In the genomic region with DNA sequence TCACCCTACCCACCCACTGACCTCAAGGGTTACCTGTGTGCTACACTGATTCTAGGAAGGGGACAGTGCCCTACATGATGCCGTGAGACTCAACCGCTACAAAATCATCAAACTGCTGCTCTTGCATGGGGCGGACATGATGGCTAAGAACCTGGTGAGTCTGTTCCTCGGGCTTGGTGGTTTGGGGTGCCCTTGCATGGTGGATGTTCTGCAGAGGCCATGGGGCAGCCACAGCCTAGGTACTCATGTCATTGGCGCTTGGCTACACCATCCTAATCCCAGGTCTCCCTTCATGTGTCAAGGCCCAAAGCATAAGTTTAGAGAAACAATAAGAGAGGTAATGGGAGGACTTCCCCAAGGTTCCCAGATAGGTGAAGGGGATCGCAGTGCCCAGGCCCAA, we compare ENCODE assay signal across 18 mouse cellular contexts. TPM values are rescaled to one million over a fixed set of nuclear protein-coding genes. Genes with fewer than 3 reads are reported as not detected.
"Had no signal": no experiment of that assay in that cellular context is flagged by ENCODE, and none has a peak within 500 bp of the region (broad histone marks: within the 10 kb centered on the region; RNA-seq: fewer than 3 reads in every experiment).

No protein-coding gene starts in this region.

- DNase-seq: heart, postnatal 10 days; heart, postnatal 36 days; heart, postnatal 4 days; kidney, adult 11 months; kidney, adult 18-20 months; kidney, adult 2 months; kidney, adult 8-10 months; kidney, adult 9 months; kidney, postnatal 10 days; kidney, postnatal 14 days; kidney, postnatal 36 days; kidney, postnatal 4 days; layer of hippocampus, adult 9-11 months; layer of hippocampus, postnatal 36 days had no signal

RNA-seq across cellular contexts. Expression of a gene that starts 8.1 kb away (rescaled TPM):
- total RNA-seq: heart, postnatal 25 days; heart, postnatal 36 days; hematopoietic stem cell, adult 5-6 weeks had no signal

RNA-seq across cellular contexts. Expression of a gene that starts 8.2 kb away (rescaled TPM):
- total RNA-seq: heart, postnatal 10 days; heart, postnatal 25 days; hematopoietic stem cell, adult 5-6 weeks; layer of hippocampus, adult 2 months; layer of hippocampus, postnatal 25 days; layer of hippocampus, postnatal 36 days had no signal
